Mouse (Mus musculus) liver, embryonic 18 days (tissue): ENCODE data around the gene Foxi2. TPM values are rescaled to one million over a fixed set of nuclear protein-coding genes. Genes with fewer than 3 reads are reported as not detected.

Experiments
- polyA plus RNA-seq: library from polyadenylated mRNA; depleted of rRNA; stranded (reverse); fragments of >200 nt; gene quantifications from 2 replicates; pipeline ENCODE4 v1.2.3, GENCODE M21; 2012; rRNA removed

The Foxi2 gene
- polyA plus RNA-seq = not detected in 2 replicates

GRCm38 (mm10) chr7:135410237-135410965 is at the start of gene Foxi2:
Foxi2 (plus strand) TSS chr7:135410308.

Other genes starting within 250 kb of the Foxi2 start
- not detected in 2 replicates for gene Nps, start 151.6 kb upstream of the Foxi2 start, polyA plus RNA-seq
- gene Clrn3, start 118.3 kb downstream of the Foxi2 start, polyA plus RNA-seq = 0.04 TPM in 1 of 2 replicates, not detected in the other
- 2.5 and 3.4 TPM in 2 replicates for gene Ptpre, start 127.2 kb downstream of the Foxi2 start, polyA plus RNA-seq